Mouse (Mus musculus): ENCODE data around the gene Arid5b.

DNA sequence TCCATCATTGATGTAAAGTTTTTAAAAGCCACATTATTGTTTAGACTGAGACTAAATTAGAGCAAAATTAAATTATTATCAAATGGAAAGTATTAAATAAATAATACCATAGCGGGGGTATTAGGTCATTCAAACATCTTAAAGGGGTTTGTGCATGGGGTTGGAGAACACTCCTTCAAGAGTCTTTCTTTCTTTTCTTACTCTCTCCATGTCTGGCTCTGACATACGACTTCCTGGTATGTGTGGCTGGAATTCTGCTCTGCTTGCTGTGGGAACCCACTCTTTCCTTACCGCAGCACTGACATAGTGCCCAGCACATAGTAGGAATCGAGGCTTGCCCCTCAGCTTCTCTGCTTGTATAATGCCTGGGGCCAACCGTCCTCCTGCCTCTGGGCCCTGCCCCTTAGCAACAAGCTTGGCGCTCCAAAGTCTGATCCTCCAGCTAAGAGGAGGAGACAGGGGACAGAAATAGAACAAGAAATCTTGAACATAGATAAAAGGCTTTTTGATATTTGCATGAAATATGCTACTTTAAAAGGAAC is 40.0 kb upstream of the Arid5b start:
- TF ChIP-seq CTCF (IDR thresholded peaks at IDR 0.05; ENCODE audit: borderline replicate concordance, control insufficient read depth, extremely low read depth, insufficient read depth, low read length, poor library complexity) = no peak
- no peak for TF ChIP-seq POLR2A (IDR thresholded peaks at IDR 0.05; ENCODE audit: control insufficient read depth, extremely low read depth, insufficient read depth, low read length, poor library complexity)
